Mouse (Mus musculus): ENCODE data around the gene Pcyt1a. TPM values are rescaled to one million over a fixed set of nuclear protein-coding genes. Genes with fewer than 3 reads are reported as not detected.

Gene Pcyt1a
- total and polyA plus RNA-seq, 3 experiments = 36.9 to 53.7 TPM; not detected in 1

DNA sequence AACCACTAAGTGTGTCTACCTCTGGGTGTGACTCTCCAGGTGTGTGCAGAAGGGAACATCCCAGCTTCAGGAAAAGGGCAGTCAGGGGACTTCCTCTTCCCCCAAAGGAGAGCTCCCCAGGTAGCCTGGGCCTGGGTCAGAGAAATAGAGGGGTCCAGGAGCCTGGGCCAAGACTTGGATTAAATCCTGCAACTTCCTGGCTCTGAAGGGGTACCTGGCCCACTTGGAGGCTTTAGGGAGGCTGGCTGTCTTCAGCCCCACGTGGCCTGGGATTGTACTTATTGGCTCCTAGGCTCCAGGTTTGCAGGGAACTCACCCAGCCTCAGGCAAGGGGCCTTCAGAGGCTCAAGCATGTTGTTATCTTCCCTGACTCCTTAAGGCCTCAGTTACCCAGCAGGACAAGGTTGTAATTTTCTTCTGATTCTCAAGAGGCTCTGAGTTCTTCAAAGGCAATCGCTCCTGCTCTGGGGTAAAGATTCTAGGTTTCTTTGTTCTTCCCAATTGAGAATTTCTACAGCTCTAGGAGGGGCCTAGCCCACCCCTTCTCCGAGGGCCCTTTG lies 77.9 kb downstream of the Pcyt1a start:
- H3K79me2 ChIP-seq (ENCODE audit: control insufficient read depth, insufficient read depth, low read length, poor library complexity) = no peaks in the 10 kb centered on the region; the same call in 1 of the 2 replicates
- peak overlapping the region; percentile 67 for H3K9ac ChIP-seq (ENCODE audit: control insufficient read depth, low read depth, low read length, poor library complexity, severe bottlenecking)
- no peaks in the 10 kb centered on the region for H3K27me3 ChIP-seq (ENCODE audit: control insufficient read depth in 1 of 2, insufficient read depth in 2 of 2, low read length in 2 of 2)
- no peaks in the 10 kb centered on the region for H3K9me3 ChIP-seq (replicated peaks; ENCODE audit: insufficient read depth, low read length)
- H3K27ac ChIP-seq (ENCODE audit: control insufficient read depth, low read depth, low read length) = peak overlapping the region; percentile 93
- peaks cover 0 to 37% of the 10 kb centered on the region in 2 experiments; a peak in 2 of 4 replicates for H3K36me3 ChIP-seq (ENCODE audit: control insufficient read depth in 1 of 2, insufficient read depth in 2 of 2, low read length in 2 of 2)
- peak overlapping the region; percentile 3 to 24 for H3K4me3 ChIP-seq (ENCODE audit: control insufficient read depth in 1 of 2, insufficient read depth in 1 of 2, low read depth in 2 of 2, low read length in 2 of 2)
- peak; percentile 73 for DNase-seq (ENCODE audit: low read depth, low spot score)
- H3K4me1 ChIP-seq (ENCODE audit: control insufficient read depth in 1 of 2, insufficient read depth in 2 of 2, low read length in 2 of 2) = peaks cover 19 to 31% of the 10 kb centered on the region in 2 experiments
- TF ChIP-seq CHD1 (IDR thresholded peaks at IDR 0.05; ENCODE audit: low read depth, low read length) (no peak), BHLHE40 (IDR thresholded peaks at IDR 0.05; ENCODE audit: borderline replicate concordance, low read depth, low read length) (no peak), USF2 (IDR thresholded peaks at IDR 0.05; ENCODE audit: borderline replicate concordance in 1 of 2, insufficient read depth in 1 of 2, low read depth in 1 of 2, low read length in 2 of 2) (no peak), ETS1 (IDR thresholded peaks at IDR 0.05; ENCODE audit: low read depth, low read length) (no peak), GABPA (IDR thresholded peaks at IDR 0.05; ENCODE audit: low read depth, low read length) (no peak), MXI1 (IDR thresholded peaks at IDR 0.05; ENCODE audit: low read depth, low read length) (no peak; the same call in 1 of the 2 replicates), MYB (IDR thresholded peaks at IDR 0.05; ENCODE audit: low read depth, low read length) (no peak), NRF1 (IDR thresholded peaks at IDR 0.05; ENCODE audit: insufficient read depth, low read depth, low read length, poor library complexity, severe bottlenecking) (no peak), SIN3A (IDR thresholded peaks at IDR 0.05; ENCODE audit: low read length) (no peak), ZMIZ1 (IDR thresholded peaks at IDR 0.05; ENCODE audit: low read depth, low read length) (no peak), TBP (IDR thresholded peaks at IDR 0.05; ENCODE audit: low read depth, low read length) (0 out of 2 replicates have a peak, but pooled peaks have one; percentile 24), POLR2AphosphoS2 (IDR thresholded peaks at IDR 0.05; ENCODE audit: low read length) (no peak), MEF2A (IDR thresholded peaks at IDR 0.05; ENCODE audit: extremely low read depth, insufficient replicate concordance, low read depth, low read length, poor library complexity, severe bottlenecking) (no peak), TCF12 (IDR thresholded peaks at IDR 0.05; ENCODE audit: low read depth, low read length) (no peak), USF1 (IDR thresholded peaks at IDR 0.05; ENCODE audit: low read depth, low read length) (peak; percentile 48; the same call in 1 of the 2 replicates)

DNA sequence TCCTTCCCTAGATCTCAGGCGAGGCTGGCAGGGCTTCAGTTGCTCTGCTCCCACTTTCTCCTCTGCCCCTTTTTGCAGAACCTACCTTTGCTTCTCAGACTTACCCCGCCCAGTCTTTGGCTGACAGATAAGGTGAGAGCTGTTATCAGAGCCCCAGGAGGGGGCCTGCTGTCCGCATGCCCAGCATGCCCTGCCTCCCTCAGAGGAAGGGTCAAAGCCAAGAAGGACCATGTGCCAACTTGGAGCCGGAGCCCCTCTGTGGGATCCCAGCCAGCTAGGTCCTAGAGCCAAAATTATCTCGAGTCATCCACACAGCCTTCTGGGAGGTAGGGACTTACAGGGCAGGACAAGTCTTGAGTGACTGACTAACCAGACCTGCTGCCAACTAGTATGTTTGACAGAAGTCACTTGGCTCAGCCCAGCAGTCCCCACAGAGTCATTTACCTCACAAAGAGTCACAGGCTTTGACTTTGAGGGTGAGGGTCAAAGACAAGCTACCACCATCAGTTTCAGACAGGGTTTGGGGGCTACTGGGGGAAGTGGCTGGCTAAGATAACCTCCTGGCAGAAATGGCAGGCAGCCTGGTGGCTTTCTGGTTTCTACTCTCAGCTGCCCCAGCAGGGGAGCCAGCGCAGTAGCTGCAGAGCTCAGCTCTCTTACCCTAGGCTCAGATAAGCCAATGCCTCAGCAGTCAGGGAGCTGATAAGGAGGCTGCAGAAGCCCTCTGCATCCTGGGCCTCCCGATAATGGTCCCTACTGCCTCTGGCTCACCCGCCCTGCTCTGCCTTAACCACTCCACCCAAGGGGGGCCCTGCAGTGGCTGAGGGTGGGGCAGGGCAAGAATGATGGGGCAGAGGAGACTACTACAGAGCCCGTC lies 78.6 kb downstream of the Pcyt1a start:
- Histone ChIP-seq H3K27ac (ENCODE audit: control insufficient read depth, low read depth, low read length) (peak overlapping the region; percentile 98), H3K27me3 (ENCODE audit: control insufficient read depth in 1 of 2, insufficient read depth in 2 of 2, low read length in 2 of 2) (no peaks in the 10 kb centered on the region)
- TF ChIP-seq POLR2AphosphoS2 (IDR thresholded peaks at IDR 0.05; ENCODE audit: low read length) (0 out of 2 replicates have a peak, but pooled peaks have one; percentile 45), MXI1 (IDR thresholded peaks at IDR 0.05; ENCODE audit: low read depth, low read length) (peak; percentile 53), MEF2A (IDR thresholded peaks at IDR 0.05; ENCODE audit: extremely low read depth, insufficient replicate concordance, low read depth, low read length, poor library complexity, severe bottlenecking) (0 out of 2 replicates have a peak, but pooled peaks have one; percentile 8), GABPA (IDR thresholded peaks at IDR 0.05; ENCODE audit: low read depth, low read length) (0 out of 2 replicates have a peak, but pooled peaks have one; percentile 36), CHD2 (IDR thresholded peaks at IDR 0.05; ENCODE audit: low read length) (peak; percentile 8; the same call in 1 of the 2 replicates), TCF12 (IDR thresholded peaks at IDR 0.05; ENCODE audit: low read depth, low read length) (peak; percentile 100), SIN3A (IDR thresholded peaks at IDR 0.05; ENCODE audit: low read length) (peak; percentile 80), CHD1 (IDR thresholded peaks at IDR 0.05; ENCODE audit: low read depth, low read length) (no peak), ZKSCAN1 (IDR thresholded peaks at IDR 0.05; ENCODE audit: low read depth, low read length) (no peak), NELFE (IDR thresholded peaks at IDR 0.05; ENCODE audit: low read depth, low read length) (peak; percentile 57; the same call in 1 of the 2 replicates), ZC3H11A (IDR thresholded peaks at IDR 0.05; ENCODE audit: low read depth, low read length) (0 out of 2 replicates have a peak, but pooled peaks have one; percentile 2), UBTF (IDR thresholded peaks at IDR 0.05; ENCODE audit: borderline replicate concordance, insufficient read depth, low read depth, low read length) (no peak), KAT2A (conservative IDR thresholded peaks at IDR 0.05; ENCODE audit: low read depth, low read length) (no peak), CTCF (IDR thresholded peaks at IDR 0.05 in 2 of 3, conservative IDR thresholded peaks at IDR 0.05 in 1 of 3; ENCODE audit: control insufficient read depth in 1 of 3, insufficient read depth in 1 of 3, low read depth in 2 of 3, low read length in 3 of 3, poor library complexity in 1 of 3, severe bottlenecking in 1 of 3) (0 out of 6 replicates have a peak, but pooled peaks of 1 of the 3 experiments have one; percentile 4), MAFK (IDR thresholded peaks at IDR 0.05; ENCODE audit: borderline replicate concordance, low read depth, low read length) (peak; percentile 80; the same call in 1 of the 2 replicates), E2F4 (IDR thresholded peaks at IDR 0.05; ENCODE audit: borderline replicate concordance, low read depth, low read length) (no peak), MYB (IDR thresholded peaks at IDR 0.05; ENCODE audit: low read depth, low read length) (peak; percentile 71)

More for the DNA sequence above, 78.6 kb downstream of the Pcyt1a start:
- Histone ChIP-seq H3K4me1 (ENCODE audit: control insufficient read depth in 1 of 2, insufficient read depth in 2 of 2, low read length in 2 of 2) (peaks cover 19 to 31% of the 10 kb centered on the region in 2 experiments), H3K36me3 (ENCODE audit: control insufficient read depth in 1 of 2, insufficient read depth in 2 of 2, low read length in 2 of 2) (peaks cover 0 to 37% of the 10 kb centered on the region in 2 experiments; a peak in 2 of 4 replicates), H3K9ac (ENCODE audit: control insufficient read depth, low read depth, low read length, poor library complexity, severe bottlenecking) (peak overlapping the region; percentile 69), H3K4me3 (ENCODE audit: control insufficient read depth in 1 of 2, insufficient read depth in 1 of 2, low read depth in 2 of 2, low read length in 2 of 2) (peak overlapping the region; percentile 3 to 24; a peak in 3 of 4 replicates), H3K9me3 (replicated peaks; ENCODE audit: insufficient read depth, low read length) (no peaks in the 10 kb centered on the region), H3K79me2 (ENCODE audit: control insufficient read depth, insufficient read depth, low read length, poor library complexity) (no peaks in the 10 kb centered on the region; the same call in 1 of the 2 replicates)
- DNase-seq (ENCODE audit: low read depth, low spot score) = peak; percentile 98

All from MEL (cell line).